Mouse (Mus musculus): ENCODE results near the gene Zfp456. TPM values are rescaled to one million over a fixed set of nuclear protein-coding genes. Genes with fewer than 3 reads are reported as not detected.
"Not testable (repeated sequence)": the region's sequence is repeated elsewhere in the genome, so short reads cannot be mapped to it uniquely, and the experiment has no call there.

The Zfp456 gene
- 1.7 and 1.9 TPM in 2 replicates for polyA plus RNA-seq (2015; fragmentation: Nextera tagmentation; extraction: Ambion mirVana)

DNA sequence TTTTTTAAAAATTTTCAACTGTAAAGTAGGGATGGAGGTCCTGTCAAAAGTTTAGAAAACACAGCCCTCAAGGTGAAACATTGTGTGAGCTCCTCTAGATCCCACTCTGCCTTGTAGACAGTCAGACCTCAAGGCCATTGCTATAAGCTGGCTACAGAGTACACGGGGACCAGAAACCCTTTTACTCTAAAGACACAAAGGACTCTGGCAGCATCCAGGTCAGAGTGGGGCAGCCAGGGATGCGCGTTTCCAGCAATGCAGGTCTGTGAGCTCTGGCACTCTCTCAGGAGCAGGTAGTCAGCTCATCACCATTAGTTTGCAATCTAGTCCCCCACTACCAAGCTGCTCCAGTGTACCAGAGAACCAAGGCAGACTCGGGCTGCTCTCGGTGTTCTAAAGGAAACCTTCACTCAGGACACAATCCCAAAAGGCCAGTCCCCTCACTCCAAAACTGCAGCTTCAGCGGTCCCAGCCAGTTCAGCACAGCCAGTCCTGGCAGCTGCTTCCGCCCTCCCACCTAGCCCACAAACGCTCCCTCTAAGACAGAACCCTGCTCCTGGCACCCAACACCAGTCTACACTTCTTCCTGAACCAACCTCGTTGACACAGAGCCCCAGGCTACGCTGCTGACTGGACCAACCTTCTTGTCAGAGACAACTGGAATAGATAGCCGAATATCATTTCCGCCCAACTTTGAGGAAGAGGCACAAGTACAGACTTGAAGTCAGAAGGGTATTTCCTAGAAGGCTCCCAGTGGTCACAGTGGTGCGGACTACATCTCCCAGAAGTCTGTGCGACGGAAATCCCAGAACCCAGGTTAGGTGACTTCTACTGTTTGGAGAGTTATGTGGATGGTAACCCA lies at the start of gene Zfp456, which contains the start of gene Gm28041:
Zfp456 (minus strand) TSS at position 761 of the 862 bp plus-strand sequence.
Gm28041 (minus strand) TSS at position 684 of the 862 bp plus-strand sequence.
- DNase-seq (ENCODE audit: low spot score), result peak; percentile 85

DNA sequence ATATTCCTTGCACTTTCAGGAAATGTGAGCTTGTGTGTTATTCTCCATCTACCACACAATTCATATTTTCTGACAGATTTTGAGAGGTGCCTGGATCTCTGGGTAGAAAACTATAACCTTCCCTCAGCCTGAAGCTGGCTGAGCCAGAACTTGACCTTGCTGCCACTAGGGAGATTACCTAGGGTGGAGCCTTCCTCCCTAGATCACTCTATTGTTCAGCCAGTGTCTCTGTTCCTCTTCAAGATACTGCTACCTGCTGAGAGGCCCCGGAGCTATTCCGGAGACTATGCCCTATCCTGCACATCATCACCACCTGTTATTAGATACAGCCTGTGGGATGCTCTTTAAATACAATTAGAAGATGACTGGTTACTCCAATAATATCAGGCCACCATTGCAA lies 46.9 kb upstream of the Zfp456 start:
- not testable (repeated sequence) for DNase-seq (ENCODE audit: low spot score)

DNA sequence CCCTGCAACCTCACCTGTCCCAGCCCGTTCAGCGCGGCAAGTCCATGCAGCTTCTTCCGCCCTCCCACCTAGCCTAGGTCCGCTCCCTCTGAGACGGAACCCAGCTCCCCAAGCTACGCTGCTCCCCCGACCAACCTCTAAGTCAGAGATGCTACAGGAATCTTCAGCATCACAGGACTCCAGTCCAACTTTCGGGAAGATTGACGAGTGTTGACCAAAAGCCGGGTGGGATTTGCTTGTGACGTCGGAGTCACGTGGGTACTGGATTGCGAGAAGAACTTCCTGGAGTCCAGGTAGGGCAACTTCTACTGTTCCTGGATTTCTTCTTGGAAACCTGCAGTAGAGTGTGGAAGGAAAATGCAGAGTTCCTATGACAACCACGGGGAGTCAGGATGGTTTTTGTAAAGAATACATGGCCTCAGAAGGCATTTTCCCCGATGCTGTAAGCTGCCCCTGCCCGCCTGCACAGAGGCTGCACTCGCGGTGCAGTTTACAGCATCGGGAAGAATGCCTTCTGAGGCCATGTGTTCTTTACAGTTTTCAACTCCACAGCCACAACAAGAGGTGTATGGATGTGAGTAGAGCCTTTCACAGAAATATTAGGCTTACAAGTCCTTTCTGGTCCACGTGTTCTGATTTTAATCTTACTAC lies 45.7 kb upstream of the Zfp456 start, which contains the start of gene Zfp459:
Zfp459 (minus strand) TSS at position 212 of the 651 bp plus-strand sequence.
- peak; percentile 61 for DNase-seq (ENCODE audit: low spot score)

DNA sequence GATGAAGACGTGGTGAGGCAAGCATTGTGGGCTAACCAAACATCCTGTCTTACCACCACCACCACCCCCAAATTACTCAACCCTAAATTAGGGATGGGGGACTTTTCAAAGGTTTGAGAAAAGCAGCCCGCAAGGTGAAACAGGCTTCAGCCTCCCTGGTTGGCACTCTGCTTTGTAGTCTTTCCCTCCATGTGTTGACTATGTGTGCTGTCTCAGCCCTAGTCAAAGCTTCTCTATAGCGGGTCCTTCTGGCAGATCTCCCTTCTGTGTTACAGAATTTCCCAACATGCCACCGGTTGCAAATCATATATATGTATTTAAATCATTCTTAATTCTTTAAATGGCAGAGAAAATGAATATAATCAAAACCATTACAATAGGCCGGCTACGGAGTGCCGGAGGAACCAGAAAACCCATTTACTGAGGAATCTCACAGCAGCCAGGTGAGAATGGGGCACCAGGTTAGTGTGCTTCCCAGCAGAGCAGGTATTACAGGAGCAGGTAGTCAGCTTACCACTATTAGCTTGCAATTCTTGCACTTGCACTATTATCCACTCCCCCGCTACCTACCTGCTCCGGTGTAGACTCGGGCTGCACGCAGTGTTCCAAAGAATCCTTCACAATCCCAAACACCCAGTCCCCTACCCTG lies 45.1 kb upstream of the Zfp456 start:
- no peak for DNase-seq (ENCODE audit: low spot score)

DNA sequence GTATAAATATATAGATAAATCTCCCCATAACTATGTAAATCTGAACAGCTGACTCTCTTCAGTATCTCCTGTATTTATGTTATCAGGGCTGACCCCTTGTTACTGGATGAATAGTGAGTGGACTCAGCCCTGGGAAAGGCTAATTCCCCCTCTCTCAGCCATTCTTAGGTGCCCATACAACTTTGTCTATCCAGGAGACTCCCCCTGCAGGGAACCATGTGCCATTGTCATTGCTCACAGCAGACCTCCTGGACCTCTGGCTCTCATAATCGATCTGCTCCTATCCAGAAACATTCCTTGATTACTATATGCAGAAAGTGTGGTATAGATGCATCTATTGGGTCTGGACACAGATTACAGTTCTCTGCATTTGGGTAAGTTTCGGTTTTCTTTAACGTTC lies 41.2 kb upstream of the Zfp456 start:
- DNase-seq (ENCODE audit: low spot score), result no peak

DNA sequence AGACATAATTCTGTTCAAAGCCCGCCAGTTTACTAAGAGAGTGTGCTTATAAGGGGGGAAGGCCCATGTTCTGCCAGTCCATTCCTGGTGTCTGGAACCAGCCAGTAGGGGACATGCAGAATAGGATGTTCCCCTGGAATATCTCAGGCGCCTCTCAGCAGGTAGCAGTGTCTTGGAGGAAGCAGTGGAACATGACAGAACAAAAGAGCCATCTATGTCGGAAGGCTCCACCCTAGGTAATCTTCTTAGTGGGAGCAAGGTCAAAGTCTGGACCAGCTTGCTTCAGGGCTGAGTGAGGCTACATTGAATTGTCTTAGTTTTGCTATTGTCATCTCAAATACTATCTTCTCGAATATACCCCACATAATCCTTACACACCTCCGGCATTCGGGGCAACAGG lies 40.1 kb upstream of the Zfp456 start:
- DNase-seq (ENCODE audit: low spot score), result no peak

DNA sequence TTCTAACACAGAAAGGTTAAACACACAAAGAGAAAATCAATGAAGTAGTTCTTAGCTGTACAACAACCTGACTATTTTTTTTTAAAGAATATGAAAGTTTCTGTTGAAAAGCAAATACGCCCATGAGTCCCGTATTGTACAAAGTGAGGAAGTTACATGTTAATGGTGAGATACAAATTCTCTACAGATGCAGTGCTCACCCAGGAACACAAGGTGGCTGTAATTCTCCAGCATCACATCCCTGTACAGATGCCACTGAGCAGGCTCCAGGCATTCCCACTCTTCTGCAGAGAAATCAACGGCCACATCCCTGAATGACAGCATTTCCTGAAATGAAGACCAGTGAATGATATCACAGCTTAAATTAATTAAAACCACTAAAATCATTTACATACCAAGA lies 38.0 kb upstream of the Zfp456 start:
- not testable (repeated sequence) for DNase-seq (ENCODE audit: low spot score)

DNA sequence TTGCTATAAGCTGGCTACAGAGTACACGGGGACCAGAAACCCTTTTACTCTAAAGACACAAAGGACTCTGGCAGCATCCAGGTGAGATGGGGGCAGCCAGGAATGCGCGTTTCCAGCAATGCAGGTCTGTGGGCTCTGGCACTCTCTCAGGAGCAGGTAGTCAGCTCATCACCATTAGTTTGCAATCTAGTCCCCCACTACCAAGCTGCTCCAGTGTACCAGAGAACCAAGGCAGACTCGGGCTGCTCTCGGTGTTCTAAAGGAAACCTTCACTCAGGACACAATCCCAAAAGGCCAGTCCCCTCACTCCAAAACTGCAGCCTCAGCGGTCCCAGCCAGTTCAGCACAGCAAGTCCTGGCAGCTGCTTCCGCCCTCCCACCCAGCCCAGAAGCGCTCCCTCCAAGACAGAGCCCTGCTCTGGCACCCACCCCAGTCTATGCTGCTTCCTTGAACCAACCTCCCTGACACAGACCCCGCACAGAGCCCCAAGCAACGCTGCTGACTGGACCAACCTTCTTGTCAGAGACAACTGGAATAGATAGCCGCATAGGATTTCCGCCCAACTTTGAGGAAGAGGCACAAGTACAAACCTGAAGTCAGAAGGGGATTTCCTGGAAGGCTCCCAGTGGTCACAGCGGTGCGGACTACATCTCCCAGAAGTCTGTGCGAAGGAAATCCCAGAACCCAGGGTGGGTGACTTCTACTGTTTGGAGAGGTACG lies 23.7 kb upstream of the Zfp456 start, which contains the start of gene Zfp429:
Zfp429 (minus strand) TSS at position 637 of the 721 bp plus-strand sequence.
- peak; percentile 82 for DNase-seq (ENCODE audit: low spot score)

DNA sequence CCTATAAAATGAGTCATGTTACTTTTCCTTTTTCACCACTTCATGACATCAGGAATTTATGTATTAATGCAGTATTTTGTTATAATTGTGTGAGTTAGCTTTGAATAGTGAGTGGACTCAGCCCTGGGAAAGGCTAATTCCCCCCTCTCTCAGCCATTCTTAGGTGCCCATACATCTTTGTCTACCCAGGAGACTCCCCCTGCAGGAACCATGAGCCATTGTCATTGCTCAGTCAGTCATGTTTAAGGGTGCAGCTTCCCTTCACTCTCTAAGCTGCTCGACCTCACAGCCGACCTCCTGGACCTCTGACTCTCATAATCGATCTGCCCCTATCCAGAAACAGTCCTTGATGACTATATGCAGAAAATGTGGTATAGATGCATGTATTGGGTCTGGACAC lies 645 bp upstream of the Zfp456 start:
- DNase-seq (ENCODE audit: low spot score), result not testable (repeated sequence)

DNA sequence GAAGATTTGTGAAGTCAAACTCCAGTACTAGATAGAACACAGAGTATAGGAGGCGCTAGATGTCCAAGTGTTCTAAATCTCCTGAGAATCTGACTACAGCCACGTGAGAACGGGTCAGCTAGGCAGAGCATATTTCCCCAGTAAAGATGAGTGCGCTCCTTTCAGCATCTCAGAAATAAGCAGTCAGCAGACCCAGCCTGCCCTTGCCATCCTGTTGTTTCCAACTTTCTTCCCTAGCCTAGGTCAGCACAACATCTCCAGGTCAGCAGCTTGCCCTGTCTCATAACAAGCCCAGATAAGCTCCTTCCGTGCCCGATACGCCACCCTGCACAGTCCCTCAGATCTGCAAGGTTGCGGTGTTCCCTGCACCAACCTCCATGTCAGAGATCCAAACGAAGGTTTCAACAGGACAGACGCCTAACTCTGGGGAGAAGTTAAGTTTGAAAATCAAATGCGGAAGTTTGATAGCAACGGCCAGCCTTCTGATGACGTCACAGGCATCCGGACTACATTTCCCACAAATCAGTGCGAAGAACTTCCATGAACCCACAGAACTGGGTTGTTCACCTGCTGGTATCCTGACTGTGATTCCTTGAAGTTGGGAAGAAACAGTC lies 15.4 kb downstream of the Zfp456 start, which contains the start of the genes Gm28044 and Zfp953:
Gm28044 (minus strand) TSS at position 406 of the 614 bp plus-strand sequence.
Zfp953 (minus strand) TSS at position 475 of the 614 bp plus-strand sequence.
- peak; percentile 92 for DNase-seq (ENCODE audit: low spot score)

DNA sequence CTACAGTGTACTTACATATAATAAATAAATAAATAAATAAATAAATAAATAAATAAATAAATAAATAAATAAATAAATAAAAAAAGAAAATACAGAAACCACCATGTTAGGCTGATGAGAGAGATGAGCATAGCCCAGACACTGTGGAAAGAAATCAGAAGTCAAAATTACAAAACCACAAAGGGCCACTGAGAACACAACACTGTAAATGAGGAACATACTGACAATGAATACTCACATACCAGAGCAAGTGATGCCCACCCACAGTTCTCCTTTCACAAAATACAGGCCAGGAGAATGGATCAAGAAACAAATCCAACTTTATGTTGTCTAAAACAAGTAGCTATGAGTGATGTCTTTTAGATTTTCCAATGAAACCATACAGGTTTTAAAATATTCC lies 23.8 kb downstream of the Zfp456 start:
- no peak for DNase-seq (ENCODE audit: low spot score)

DNA sequence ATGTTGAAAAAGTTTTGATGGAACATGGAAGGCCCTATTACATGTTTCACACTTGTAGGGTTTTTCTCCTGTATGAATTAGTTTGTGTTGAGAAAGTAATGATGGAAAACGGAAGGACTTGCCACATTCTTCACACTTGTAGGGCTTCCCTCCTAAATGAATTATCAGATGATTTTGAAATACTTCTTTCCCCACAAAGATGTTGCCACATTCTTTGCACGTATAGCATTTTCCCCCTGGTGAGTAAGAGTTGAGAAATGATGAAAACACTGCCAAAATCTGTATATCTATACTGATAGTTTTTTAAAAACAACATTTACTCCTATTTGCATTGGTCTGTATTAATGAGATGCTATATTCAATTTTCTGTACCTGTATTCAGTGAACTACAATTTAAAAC lies 32.2 kb downstream of the Zfp456 start:
- DNase-seq (ENCODE audit: low spot score), result no peak

DNA sequence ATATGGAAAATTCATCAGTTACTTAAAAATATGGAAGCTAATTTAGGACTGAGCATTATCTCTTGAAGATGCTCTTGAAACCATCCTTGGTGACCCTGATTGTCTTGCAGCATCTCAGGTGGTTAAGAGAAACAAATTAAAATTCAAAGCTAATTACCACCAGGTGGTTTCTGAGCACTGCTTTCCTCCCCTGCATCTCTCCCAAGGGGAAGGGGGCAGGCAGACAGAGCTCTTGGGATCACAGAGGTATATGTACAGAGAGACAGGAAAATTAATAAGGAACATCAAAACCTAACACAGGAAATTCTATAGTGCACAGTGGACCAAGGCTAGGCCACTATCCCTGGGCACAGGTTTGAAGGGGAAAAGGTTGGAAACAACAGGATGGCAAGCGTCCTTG lies 42.7 kb downstream of the Zfp456 start:
- DNase-seq (ENCODE audit: low spot score), result peak; percentile 3

DNA sequence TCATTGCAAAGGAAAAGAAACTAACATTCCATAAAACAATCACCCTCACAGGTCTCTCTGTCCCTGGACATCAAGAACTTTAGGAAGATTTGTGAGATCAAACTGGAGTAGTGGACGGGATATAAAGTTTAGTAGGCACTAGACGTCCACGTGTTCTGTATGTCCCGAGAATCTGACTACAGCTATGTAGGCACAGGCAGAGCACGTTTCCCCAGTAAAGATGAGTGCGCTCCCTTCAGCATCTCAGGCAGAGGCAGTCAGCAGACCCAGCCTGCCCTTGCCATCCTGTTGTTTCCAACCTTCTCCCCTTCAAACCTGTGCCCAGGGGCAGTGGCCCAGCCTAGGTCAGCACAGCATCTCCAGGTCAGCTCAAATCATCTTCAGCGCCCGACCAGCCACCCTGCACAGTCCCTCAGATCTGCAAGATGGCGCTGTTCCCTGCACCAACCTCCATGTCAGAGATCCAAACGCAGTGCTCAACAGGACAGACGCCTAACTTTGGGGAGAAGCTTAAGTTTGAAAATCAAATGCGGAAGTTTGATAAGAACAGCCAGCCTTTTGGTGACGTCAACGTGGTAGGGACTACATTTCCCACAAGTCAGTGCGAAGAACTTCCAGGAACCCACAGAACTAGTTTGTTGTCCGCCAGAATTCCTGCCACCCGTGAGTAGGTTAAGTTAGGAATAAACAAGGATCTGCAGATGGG lies 43.4 kb downstream of the Zfp456 start, which contains the start of gene Zfp595:
Zfp595 (minus strand) TSS at position 552 of the 706 bp plus-strand sequence.
- DNase-seq (ENCODE audit: low spot score), result peak; percentile 89

Other genes starting within 250 kb of the Zfp456 start
- gene Rsl1, start 202.6 kb downstream of the Zfp456 start, polyA plus RNA-seq (2015; fragmentation: Nextera tagmentation; extraction: Ambion mirVana), result 6.6 and 9.0 TPM in 2 replicates
- 1.6 and 1.7 TPM in 2 replicates for gene Zfp455, start 181.3 kb downstream of the Zfp456 start, polyA plus RNA-seq (2015; fragmentation: Nextera tagmentation; extraction: Ambion mirVana)
- gene Zfp458, start 97.3 kb downstream of the Zfp456 start, polyA plus RNA-seq (2015; fragmentation: Nextera tagmentation; extraction: Ambion mirVana), result 1.6 and 1.7 TPM in 2 replicates
- 1.0 and 1.2 TPM in 2 replicates for gene Zfp457, start 69.3 kb downstream of the Zfp456 start, polyA plus RNA-seq (2015; fragmentation: Nextera tagmentation; extraction: Ambion mirVana)
- gene Zfp595, start 43.2 kb downstream of the Zfp456 start, polyA plus RNA-seq (2015; fragmentation: Nextera tagmentation; extraction: Ambion mirVana), result 2.7 TPM in 2 replicates
- 0.35 TPM in 1 of 2 replicates, not detected in the other for gene Gm28044, start 15.3 kb downstream of the Zfp456 start, polyA plus RNA-seq (2015; fragmentation: Nextera tagmentation; extraction: Ambion mirVana)
- gene Zfp953, start 15.2 kb downstream of the Zfp456 start, polyA plus RNA-seq (2015; fragmentation: Nextera tagmentation; extraction: Ambion mirVana), result 1.7 and 2.1 TPM in 2 replicates
- gene Gm28041, start 77 bp downstream of the Zfp456 start, polyA plus RNA-seq (2015; fragmentation: Nextera tagmentation; extraction: Ambion mirVana), result 0.64 and 0.81 TPM in 2 replicates
- 8.7 and 9.1 TPM in 2 replicates for gene Zfp429, start 24.0 kb upstream of the Zfp456 start, polyA plus RNA-seq (2015; fragmentation: Nextera tagmentation; extraction: Ambion mirVana)
- gene Zfp459, start 45.6 kb upstream of the Zfp456 start, polyA plus RNA-seq (2015; fragmentation: Nextera tagmentation; extraction: Ambion mirVana), result 2.2 and 2.3 TPM in 2 replicates
- 6.6 and 7.7 TPM in 2 replicates for gene Zfp874a, start 75.8 kb upstream of the Zfp456 start, polyA plus RNA-seq (2015; fragmentation: Nextera tagmentation; extraction: Ambion mirVana)
- 4.3 and 5.7 TPM in 2 replicates for gene Zfp874b, start 108.4 kb upstream of the Zfp456 start, polyA plus RNA-seq (2015; fragmentation: Nextera tagmentation; extraction: Ambion mirVana)
- 11.4 and 12.7 TPM in 2 replicates for gene Zfp58, start 124.7 kb upstream of the Zfp456 start, polyA plus RNA-seq (2015; fragmentation: Nextera tagmentation; extraction: Ambion mirVana)
- not detected in 2 replicates for gene Gm26965, start 150.3 kb upstream of the Zfp456 start, polyA plus RNA-seq (2015; fragmentation: Nextera tagmentation; extraction: Ambion mirVana)
- gene Zfp87, start 150.4 kb upstream of the Zfp456 start, polyA plus RNA-seq (2015; fragmentation: Nextera tagmentation; extraction: Ambion mirVana), result 43.2 and 54.1 TPM in 2 replicates
- gene Zfp748, start 178.0 kb upstream of the Zfp456 start, polyA plus RNA-seq (2015; fragmentation: Nextera tagmentation; extraction: Ambion mirVana), result 13.5 and 14.0 TPM in 2 replicates
- gene Zfp729b, start 233.9 kb upstream of the Zfp456 start, polyA plus RNA-seq (2015; fragmentation: Nextera tagmentation; extraction: Ambion mirVana), result 5.0 and 5.3 TPM in 2 replicates

All from thymus, postnatal 0 days (tissue).